ENCODE assay signal across 21 mouse cellular contexts in the genomic region with DNA sequence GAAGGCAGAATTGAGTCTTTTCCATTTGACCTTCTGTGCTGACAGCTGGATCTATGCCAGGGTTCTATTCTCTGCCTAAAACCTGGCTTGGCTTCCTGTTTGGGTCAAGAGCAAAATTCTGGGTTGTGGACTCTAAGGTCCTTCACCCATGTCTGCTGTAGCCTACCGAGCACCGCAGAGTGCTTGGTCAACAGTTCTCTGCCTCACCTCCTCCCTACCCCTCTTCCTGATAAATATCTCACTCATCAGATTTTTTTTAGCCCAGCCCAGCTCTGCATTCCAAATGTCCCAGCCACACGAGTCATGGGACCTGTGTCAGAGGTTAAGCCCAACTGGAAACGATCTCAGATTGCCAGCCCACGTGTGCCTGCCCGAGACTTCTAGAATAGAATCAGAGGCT. TPM values are rescaled to one million over a fixed set of nuclear protein-coding genes. Genes with fewer than 3 reads are reported as not detected.
DNase-seq lines count a peak whose midpoint lies in the region; ATAC-seq lines count a peak whose summit lies in the region.
"Had no signal": no experiment of that assay in that cellular context is flagged by ENCODE, and none has a peak within 500 bp of the region (broad histone marks: within the 10 kb centered on the region; RNA-seq: fewer than 3 reads in every experiment).

No protein-coding gene starts in this region.

- no peaks in the 10 kb centered on the region for H3K9me3 ChIP-seq in kidney, embryonic 14.5 days (ENCODE audit: control insufficient read depth, low read length)
- H3K9me3 ChIP-seq: embryonic facial prominence, embryonic 15.5 days; forebrain, embryonic 10.5 days; hindbrain, embryonic 10.5 days; liver, embryonic 13.5 days; midbrain, embryonic 12.5 days had no signal

- H3K36me3 ChIP-seq in kidney, embryonic 14.5 days (ENCODE audit: control insufficient read depth, insufficient read depth, low read length) = no peaks in the 10 kb centered on the region
- H3K36me3 ChIP-seq: embryonic facial prominence, embryonic 15.5 days; forebrain, embryonic 10.5 days; hindbrain, embryonic 10.5 days; liver, embryonic 13.5 days; midbrain, embryonic 12.5 days had no signal

- no peak overlapping the region for H3K4me2 ChIP-seq in kidney, embryonic 14.5 days (replicated peaks; ENCODE audit: low read depth, low read length)
- H3K4me2 ChIP-seq: embryonic facial prominence, embryonic 15.5 days; liver, embryonic 13.5 days; midbrain, embryonic 12.5 days had no signal

- peak; percentile 24 for DNase-seq in adrenal gland, postnatal 14 days
- DNase-seq in adrenal gland, adult 18-20 months (ENCODE audit: low spot score in 2 of 2) = no peak
- peak; percentile 78 for DNase-seq in kidney, adult 18-20 months
- DNase-seq in 3T3-L1 (ENCODE audit: low read depth, low spot score) = peak; percentile 42
- peak; percentile 77 to 90 for DNase-seq in kidney, postnatal 25 days
- DNase-seq: cerebellum, postnatal 10 days; heart, adult 2 months; left cerebral cortex, postnatal 4 days; liver, embryonic 13.5 days; retina, postnatal 1 day; right cerebral cortex, postnatal 4 days; thymus, postnatal 25 days had no signal

- peaks cover 14% of the 10 kb centered on the region for H3K4me1 ChIP-seq in kidney, embryonic 14.5 days (ENCODE audit: control insufficient read depth, insufficient read depth, low read length)

- H3K27me3 ChIP-seq in kidney, embryonic 14.5 days (ENCODE audit: control insufficient read depth, insufficient read depth, low read length) = no peaks in the 10 kb centered on the region
- H3K27me3 ChIP-seq: embryonic facial prominence, embryonic 15.5 days; liver, embryonic 13.5 days had no signal

- no peak for ATAC-seq in kidney, embryonic 14.5 days (ENCODE audit: low FRiP score, low TSS enrichment)
- ATAC-seq in granulocyte monocyte progenitor cell, adult 5-6 weeks (replicated peaks; ENCODE audit: poor library complexity, severe bottlenecking) = no peak

- H3K9ac ChIP-seq in kidney, embryonic 14.5 days (ENCODE audit: low read depth, low read length) = no peak overlapping the region
- H3K9ac ChIP-seq: embryonic facial prominence, embryonic 15.5 days; liver, embryonic 13.5 days; midbrain, embryonic 12.5 days had no signal

- H3K27ac ChIP-seq in kidney, embryonic 14.5 days (ENCODE audit: low read depth, low read length) = no peak overlapping the region
- H3K27ac ChIP-seq: embryonic facial prominence, embryonic 15.5 days; forebrain, embryonic 10.5 days; heart, adult 2 months; hindbrain, embryonic 10.5 days; layer of hippocampus, adult 2 months; liver, embryonic 13.5 days; macrophage; midbrain, embryonic 12.5 days had no signal

- H3K4me3 ChIP-seq in kidney, embryonic 14.5 days (ENCODE audit: low read length) = no peak overlapping the region
- H3K4me3 ChIP-seq: embryonic facial prominence, embryonic 15.5 days; forebrain, embryonic 10.5 days; heart, adult 2 months; hindbrain, embryonic 10.5 days; layer of hippocampus, adult 2 months; liver, embryonic 13.5 days; midbrain, embryonic 12.5 days had no signal

- 42% methylated on average over 6 of the region's 6 CpGs for WGBS in kidney, embryonic 14.5 days

RNA-seq across cellular contexts. Expression of gene Tmco4, which starts 3.4 kb away (rescaled TPM):
- 14.0 and 15.8 TPM in 2 replicates for total RNA-seq in adrenal gland, postnatal 14 days (2021)
- total RNA-seq in adrenal gland, adult 18-20 months (2021) = 10 to 100 TPM; 15.1 to 19.0 TPM
- polyA plus RNA-seq in kidney, embryonic 14.5 days (2014; fragmentation: Nextera tagmentation; extraction: Ambion mirVana) = 3.5 and 4.7 TPM in 2 replicates
- 18.3 and 18.6 TPM in 2 replicates for total RNA-seq in granulocyte monocyte progenitor cell, adult 5-6 weeks (2014; fragmentation: Nextera tagmentation)
- 13.2 and 21.2 TPM in 2 replicates for total RNA-seq in granulocyte monocyte progenitor cell, adult 5-6 weeks (2017)

RNA-seq across cellular contexts. Expression of gene Rnf186, which starts 9.1 kb away (rescaled TPM):
- total RNA-seq in adrenal gland, postnatal 14 days (2021) = not detected in 2 replicates
- total RNA-seq in adrenal gland, adult 18-20 months (2021) = not detected
- polyA plus RNA-seq in kidney, embryonic 14.5 days (2014; fragmentation: Nextera tagmentation; extraction: Ambion mirVana) = 4.3 and 5.8 TPM in 2 replicates
- not detected in 2 replicates for total RNA-seq in granulocyte monocyte progenitor cell, adult 5-6 weeks (2014; fragmentation: Nextera tagmentation)
- not detected in 2 replicates for total RNA-seq in granulocyte monocyte progenitor cell, adult 5-6 weeks (2017)
- total RNA-seq: heart, adult 2 months; layer of hippocampus, adult 2 months; left cerebral cortex, postnatal 4 days had no signal
- polyA plus RNA-seq: forebrain, embryonic 10.5 days; hindbrain, embryonic 10.5 days; macrophage; midbrain, embryonic 12.5 days; testis, adult 2 months had no signal

Comparison
In these comparisons a context has a peak if more than half of its experiments do, and no peak if none do; other contexts are left out.
1. DNase-seq: peak in adrenal gland, postnatal 14 days (single experiment), kidney, adult 18-20 months (single experiment), 3T3-L1 (single experiment) and kidney, postnatal 25 days (2 of 2); none in adrenal gland, adult 18-20 months (0 of 2).